Mouse (Mus musculus): Measurements from ENCODE around the gene Tra2a. TPM values are rescaled to one million over a fixed set of nuclear protein-coding genes. Genes with fewer than 3 reads are reported as not detected.
"Not testable (repeated sequence)": the region's sequence is repeated elsewhere in the genome, so short reads cannot be mapped to it uniquely, and the experiment has no call there.

The Tra2a gene
- polyA plus RNA-seq, 2 experiments: 16.1 to 61.4 TPM

- H3K27me3 ChIP-seq (ENCODE audit: control insufficient read depth, insufficient read depth, low read length): no peaks in the 10 kb centered on the region
- H3K9me3 ChIP-seq (ENCODE audit: control insufficient read depth, low read length): no peaks in the 10 kb centered on the region
- no peak overlapping the region for H3K4me3 ChIP-seq (ENCODE audit: insufficient read depth in 1 of 2, low read depth in 2 of 2, low read length in 2 of 2)
- ATAC-seq (ENCODE audit: insufficient read depth) (peak; percentile 45; the same call in 1 of the 2 replicates), DNase-seq (ENCODE audit: low read depth in 3 of 3, low spot score in 3 of 3) (peak; percentile 36 to 44 (median 43))
- no peak overlapping the region for H3K4me2 ChIP-seq (ENCODE audit: low read depth)
- H3K27ac ChIP-seq: no peak overlapping the region
- peaks cover 0 to 3% of the 10 kb centered on the region in 2 experiments; a peak in 3 of 4 replicates for H3K4me1 ChIP-seq (replicated peaks; ENCODE audit: control insufficient read depth in 2 of 2, insufficient read depth in 2 of 2, low read length in 1 of 2)
- no peak overlapping the region for H3K9ac ChIP-seq (replicated peaks)
- no peak for TF ChIP-seq EP300 (IDR thresholded peaks at IDR 0.05; ENCODE audit: low read depth)
- TF ChIP-seq CTCF (IDR thresholded peaks at IDR 0.05; ENCODE audit: low read depth): peak; percentile 86
- 13% methylated on average over 5 of the region's 5 CpGs for WGBS (ENCODE audit: insufficient replicate concordance)
- no peaks in the 10 kb centered on the region for H3K36me3 ChIP-seq (replicated peaks; ENCODE audit: control insufficient read depth, insufficient read depth, low read depth)
Measured at GRCm38 (mm10) chr6:49269200-49269599, 5.4 kb upstream of the Tra2a start.

- no peak overlapping the region for H3K4me3 ChIP-seq (ENCODE audit: insufficient read depth in 1 of 2, low read depth in 2 of 2, low read length in 2 of 2)
- ATAC-seq (ENCODE audit: insufficient read depth) (no peak), DNase-seq (ENCODE audit: low read depth in 3 of 3, low spot score in 3 of 3) (no peak)
- H3K4me1 ChIP-seq (replicated peaks; ENCODE audit: control insufficient read depth in 2 of 2, insufficient read depth in 2 of 2, low read length in 1 of 2): peaks cover 0 to 3% of the 10 kb centered on the region in 2 experiments; a peak in 3 of 4 replicates
- H3K36me3 ChIP-seq (replicated peaks; ENCODE audit: control insufficient read depth, insufficient read depth, low read depth): no peaks in the 10 kb centered on the region
- no peak overlapping the region for H3K4me2 ChIP-seq (ENCODE audit: low read depth)
- H3K27me3 ChIP-seq (ENCODE audit: control insufficient read depth, insufficient read depth, low read length): no peaks in the 10 kb centered on the region
- H3K27ac ChIP-seq: no peak overlapping the region
- TF ChIP-seq EP300 (IDR thresholded peaks at IDR 0.05; ENCODE audit: low read depth) (no peak), CTCF (IDR thresholded peaks at IDR 0.05; ENCODE audit: low read depth) (no peak)
- H3K9ac ChIP-seq (replicated peaks): no peak overlapping the region
- 55% methylated on average over 4 of the region's 4 CpGs for WGBS (ENCODE audit: insufficient replicate concordance)
- H3K9me3 ChIP-seq (ENCODE audit: control insufficient read depth, low read length): no peaks in the 10 kb centered on the region
Measured at GRCm38 (mm10) chr6:49267686-49268085, 3.9 kb upstream of the Tra2a start.

- DNase-seq (ENCODE audit: low read depth in 3 of 3, low spot score in 3 of 3); ATAC-seq (ENCODE audit: insufficient read depth); H3K36me3 ChIP-seq (replicated peaks; ENCODE audit: control insufficient read depth, insufficient read depth, low read depth); H3K9me3 ChIP-seq (ENCODE audit: control insufficient read depth, low read length); H3K27ac ChIP-seq; H3K4me3 ChIP-seq (ENCODE audit: insufficient read depth in 1 of 2, low read depth in 2 of 2, low read length in 2 of 2); H3K9ac ChIP-seq (replicated peaks); H3K4me2 ChIP-seq (ENCODE audit: low read depth); H3K27me3 ChIP-seq (ENCODE audit: control insufficient read depth, insufficient read depth, low read length): not testable (repeated sequence)
- 85% methylated on average over 1 of the region's 1 CpGs for WGBS (ENCODE audit: insufficient replicate concordance)
- H3K4me1 ChIP-seq (replicated peaks; ENCODE audit: control insufficient read depth in 2 of 2, insufficient read depth in 2 of 2, low read length in 1 of 2): peaks cover 7 to 18% of the 10 kb centered on the region in 2 experiments
Measured at GRCm38 (mm10) chr6:49265207-49265606, 1.4 kb upstream of the Tra2a start.

GRCm38 (mm10) chr6:49264446-49264845 lies 613 bp upstream of the Tra2a start:
- 55% methylated on average over 7 of the region's 7 CpGs for WGBS (ENCODE audit: insufficient replicate concordance)
- not testable (repeated sequence) for DNase-seq (ENCODE audit: low read depth in 3 of 3, low spot score in 3 of 3); H3K36me3 ChIP-seq (replicated peaks; ENCODE audit: control insufficient read depth, insufficient read depth, low read depth); H3K9ac ChIP-seq (replicated peaks); H3K27me3 ChIP-seq (ENCODE audit: control insufficient read depth, insufficient read depth, low read length); ATAC-seq (ENCODE audit: insufficient read depth); H3K9me3 ChIP-seq (ENCODE audit: control insufficient read depth, low read length); H3K27ac ChIP-seq
- H3K4me2 ChIP-seq (ENCODE audit: low read depth): peak overlapping the region; percentile 92
- peak overlapping the region in 1 of 2 experiments; percentile 100; a peak in 2 of 4 replicates for H3K4me3 ChIP-seq (ENCODE audit: insufficient read depth in 1 of 2, low read depth in 2 of 2, low read length in 2 of 2)
- H3K4me1 ChIP-seq (replicated peaks; ENCODE audit: control insufficient read depth in 2 of 2, insufficient read depth in 2 of 2, low read length in 1 of 2): peaks cover 12 to 21% of the 10 kb centered on the region in 2 experiments

GRCm38 (mm10) chr6:49263081-49263846 lies 569 bp downstream of the Tra2a start:
- TF ChIP-seq EP300 (IDR thresholded peaks at IDR 0.05; ENCODE audit: low read depth) (no peak), CTCF (IDR thresholded peaks at IDR 0.05; ENCODE audit: low read depth) (no peak)
- H3K27me3 ChIP-seq (ENCODE audit: control insufficient read depth, insufficient read depth, low read length): no peaks in the 10 kb centered on the region
- H3K9me3 ChIP-seq (ENCODE audit: control insufficient read depth, low read length): no peaks in the 10 kb centered on the region
- ATAC-seq (ENCODE audit: insufficient read depth) (peak; percentile 82), DNase-seq (ENCODE audit: low read depth in 3 of 3, low spot score in 3 of 3) (peak; percentile 22 to 32 (median 27))
- H3K27ac ChIP-seq: peak overlapping the region; percentile 93
- peak overlapping the region; percentile 88 to 100 for H3K4me3 ChIP-seq (ENCODE audit: insufficient read depth in 1 of 2, low read depth in 2 of 2, low read length in 2 of 2)
- peak overlapping the region; percentile 92 for H3K4me2 ChIP-seq (ENCODE audit: low read depth)
- WGBS (ENCODE audit: insufficient replicate concordance): under 1% methylated on average over 67 of the region's 71 CpGs
- peak overlapping the region; percentile 100 for H3K9ac ChIP-seq (replicated peaks)
- H3K36me3 ChIP-seq (replicated peaks; ENCODE audit: control insufficient read depth, insufficient read depth, low read depth): no peaks in the 10 kb centered on the region
- H3K4me1 ChIP-seq (replicated peaks; ENCODE audit: control insufficient read depth in 2 of 2, insufficient read depth in 2 of 2, low read length in 1 of 2): peaks cover 14 to 21% of the 10 kb centered on the region in 2 experiments
